Mouse (Mus musculus) hindbrain, embryonic 13.5 days (tissue): ENCODE results near the gene Prmt3. TPM values are rescaled to one million over a fixed set of nuclear protein-coding genes. Genes with fewer than 3 reads are reported as not detected.

Experiments
- ATAC-seq: fragments of 200-750 bp; cut with Nextera tagmentation; 2 replicates; pipeline ENCODE4 v1.8.0; 2017; ENCODE audit warnings: moderate TSS enrichment; ENCODE audit not compliant: low FRiP score
- H3K27ac ChIP-seq: fragments of 300-500 bp; sonication (generic); 2 replicates; pipeline ENCODE4 v1.5.1; 2015; ENCODE audit warnings: inconsistent platforms, mild to moderate bottlenecking, moderate library complexity
- H3K27me3 ChIP-seq: fragments of 300-500 bp; sonication (generic); 2 replicates; pipeline ENCODE4 v1.6.1; 2015; ENCODE audit warnings: mild to moderate bottlenecking, inconsistent platforms
- H3K36me3 ChIP-seq: fragments of 300-500 bp; sonication (generic); 2 replicates; pipeline ENCODE4 v1.6.1; 2015; ENCODE audit warnings: mild to moderate bottlenecking, inconsistent platforms
- H3K4me1 ChIP-seq: fragments of 300-500 bp; sonication (generic); replicated peaks from 2 replicates; pipeline ENCODE4 v1.6.1; 2015; ENCODE audit warnings: inconsistent platforms
- H3K4me2 ChIP-seq: fragments of 300-500 bp; sonication (generic); 2 replicates; pipeline ENCODE4 v1.6.1; 2015; ENCODE audit warnings: inconsistent platforms, mild to moderate bottlenecking, moderate library complexity
- H3K4me3 ChIP-seq: fragments of 300-500 bp; sonication (generic); 2 replicates; pipeline ENCODE4 v1.5.1; 2015; ENCODE audit warnings: mild to moderate bottlenecking, inconsistent platforms
- H3K9ac ChIP-seq: fragments of 300-500 bp; sonication (generic); 2 replicates; pipeline ENCODE4 v1.6.1; 2015; ENCODE audit warnings: mild to moderate bottlenecking, inconsistent platforms
- H3K9me3 ChIP-seq: fragments of 300-500 bp; sonication (generic); 2 replicates; pipeline ENCODE4 v1.6.1; 2016; ENCODE audit warnings: inconsistent platforms
- WGBS: fragments of 180-500 bp; shearing (Covaris S2); methylation state at CpG from one replicate; pipeline ENCODE4 v1.1.7; 2015; 5-methylcytosine and 5-hydroxymethylcytosine counted together
- polyA plus RNA-seq: library from polyadenylated mRNA; unstranded; fragments of >200 nt; fragmentation: Nextera tagmentation; extraction: Ambion mirVana; gene quantifications from 2 replicates; pipeline ENCODE4 v1.2.1, GENCODE M21; 2015

The Prmt3 gene
- polyA plus RNA-seq, 1 experiment from 2014 or later, result 50.8 TPM

GRCm38 (mm10) chr7:49766166-49766565 is 12.0 kb upstream of the Prmt3 start:
- peaks cover 64% of the 10 kb centered on the region for H3K27me3 ChIP-seq
- no peak overlapping the region for H3K27ac ChIP-seq
- no peak overlapping the region for H3K4me2 ChIP-seq
- 92% methylated on average over 7 of the region's 7 CpGs for WGBS
- H3K4me1 ChIP-seq, result no peaks in the 10 kb centered on the region
- H3K9ac ChIP-seq, result no peak overlapping the region
- no peak for ATAC-seq
- H3K4me3 ChIP-seq, result no peak overlapping the region
- no peaks in the 10 kb centered on the region for H3K9me3 ChIP-seq
- H3K36me3 ChIP-seq, result no peaks in the 10 kb centered on the region

DNA sequence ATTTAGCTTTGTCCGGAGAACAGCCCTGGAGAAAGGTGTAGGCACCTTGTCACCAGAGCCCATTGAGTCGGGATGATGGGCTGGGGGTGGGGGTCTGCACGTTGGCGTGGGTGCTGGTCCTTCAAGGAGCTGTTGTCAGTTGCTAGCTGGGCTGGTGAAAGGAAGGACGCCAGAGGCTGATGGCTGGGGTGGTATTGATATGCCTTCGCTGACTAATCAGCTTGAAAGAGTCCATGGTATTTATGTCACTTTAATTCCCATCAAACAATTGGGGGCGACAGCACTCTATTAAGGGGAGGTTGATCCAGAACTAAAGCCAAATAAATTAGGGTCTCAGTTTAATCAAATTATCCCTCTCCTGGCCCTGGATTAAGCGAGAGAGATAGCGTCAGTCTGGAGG is 9.6 kb upstream of the Prmt3 start:
- no peak overlapping the region for H3K27ac ChIP-seq
- no peak overlapping the region for H3K9ac ChIP-seq
- H3K9me3 ChIP-seq, result no peaks in the 10 kb centered on the region
- 35% methylated on average over 9 of the region's 9 CpGs for WGBS
- peaks cover 57% of the 10 kb centered on the region for H3K27me3 ChIP-seq
- H3K4me2 ChIP-seq, result no peak overlapping the region
- H3K4me3 ChIP-seq, result no peak overlapping the region
- H3K4me1 ChIP-seq, result no peaks in the 10 kb centered on the region
- ATAC-seq, result no peak
- H3K36me3 ChIP-seq, result no peaks in the 10 kb centered on the region

- H3K36me3 ChIP-seq, result no peaks in the 10 kb centered on the region
- H3K27me3 ChIP-seq, result peaks cover 27% of the 10 kb centered on the region
- H3K4me2 ChIP-seq, result no peak overlapping the region
- H3K27ac ChIP-seq, result no peak overlapping the region
- H3K4me3 ChIP-seq, result no peak overlapping the region
- ATAC-seq, result no peak
- WGBS, result 86% methylated on average over 2 of the region's 2 CpGs
- peaks cover 8% of the 10 kb centered on the region for H3K4me1 ChIP-seq
- H3K9ac ChIP-seq, result no peak overlapping the region
- H3K9me3 ChIP-seq, result no peaks in the 10 kb centered on the region
These were observed 3.8 kb upstream of the Prmt3 start for GRCm38 (mm10) chr7:49774396-49774795.

GRCm38 (mm10) chr7:49777585-49777984 is 561 bp upstream of the Prmt3 start:
- H3K27me3 ChIP-seq, result peaks cover 19% of the 10 kb centered on the region
- H3K36me3 ChIP-seq, result peaks cover 15% of the 10 kb centered on the region
- no peak overlapping the region for H3K9ac ChIP-seq
- H3K9me3 ChIP-seq, result no peaks in the 10 kb centered on the region
- peaks cover 20% of the 10 kb centered on the region for H3K4me1 ChIP-seq
- peak; percentile 34 for ATAC-seq
- no peak overlapping the region for H3K27ac ChIP-seq
- H3K4me2 ChIP-seq, result no peak overlapping the region
- H3K4me3 ChIP-seq, result 0 out of 2 replicates have a peak overlapping the region, but pooled peaks have one; percentile 66
- 50% methylated on average over 3 of the region's 3 CpGs for WGBS

DNA sequence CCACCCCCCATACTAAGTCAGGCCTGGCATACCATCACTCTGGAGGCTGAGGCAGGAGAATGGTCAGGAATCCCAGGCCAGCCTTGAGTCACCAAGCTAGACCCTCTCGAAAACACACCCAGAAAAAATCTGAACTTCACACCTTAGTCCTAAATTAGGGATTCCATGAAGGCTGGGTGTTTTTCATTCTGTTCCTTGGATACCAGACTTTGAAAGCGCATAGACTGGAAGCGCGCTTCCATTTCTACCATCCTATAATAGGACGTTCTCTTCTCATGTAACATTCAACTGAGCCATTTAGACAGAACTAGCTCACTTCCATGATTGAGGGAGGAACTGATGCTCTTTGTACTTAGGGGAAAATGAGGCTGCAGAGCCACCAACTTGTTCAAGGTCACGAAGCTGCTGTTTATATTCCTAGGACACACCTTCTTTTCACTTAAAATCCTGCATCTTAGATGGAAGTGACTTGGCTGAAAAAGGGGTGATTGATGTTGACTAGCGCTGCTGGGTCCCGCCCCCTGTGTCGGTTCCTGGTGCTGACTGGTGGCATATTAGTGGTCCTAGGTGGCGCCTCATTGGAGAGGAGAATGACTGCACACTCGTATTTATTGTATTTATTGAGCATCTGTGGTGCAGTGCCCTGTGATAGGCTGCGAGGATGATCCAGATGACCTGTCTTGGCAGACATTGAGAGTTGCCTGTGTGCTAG is 914 bp downstream of the Prmt3 start:
- H3K9ac ChIP-seq, result peak overlapping the region; percentile 81; the same call in 1 of the 2 replicates
- H3K36me3 ChIP-seq, result peaks cover 18% of the 10 kb centered on the region
- peak overlapping the region; percentile 66 for H3K4me3 ChIP-seq
- no peaks in the 10 kb centered on the region for H3K9me3 ChIP-seq
- 66% methylated on average over 12 of the region's 12 CpGs for WGBS
- peak overlapping the region; percentile 65 for H3K4me2 ChIP-seq
- peak overlapping the region; percentile 88 for H3K27ac ChIP-seq
- H3K27me3 ChIP-seq, result peaks cover 12% of the 10 kb centered on the region
- peaks cover 20% of the 10 kb centered on the region for H3K4me1 ChIP-seq
- peak; percentile 13; the same call in 1 of the 2 replicates for ATAC-seq

DNA sequence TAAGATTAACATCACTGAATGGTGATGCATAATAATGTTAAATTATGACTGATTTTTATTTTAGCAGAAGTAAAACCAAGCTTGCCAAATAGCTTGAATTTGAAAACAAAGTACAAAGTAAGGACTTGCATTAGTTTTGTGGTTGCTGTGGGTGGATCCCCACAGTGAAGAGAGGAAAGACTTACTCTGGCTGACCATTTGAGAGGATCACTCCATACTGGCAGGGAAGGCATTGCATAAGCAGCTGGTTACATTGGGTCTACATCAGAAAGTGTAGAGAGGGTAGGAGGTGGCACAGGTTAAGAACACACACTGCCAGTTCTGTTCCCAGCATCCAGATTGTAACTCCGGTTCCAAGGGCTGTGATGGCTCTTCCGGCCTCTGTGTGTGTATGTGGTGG is 4.9 kb downstream of the Prmt3 start:
- no peak overlapping the region for H3K4me3 ChIP-seq
- no peak for ATAC-seq
- H3K4me2 ChIP-seq, result no peak overlapping the region
- no peak overlapping the region for H3K9ac ChIP-seq
- peaks cover 28% of the 10 kb centered on the region for H3K4me1 ChIP-seq
- 95% methylated on average over 2 of the region's 2 CpGs for WGBS
- H3K27ac ChIP-seq, result no peak overlapping the region
- H3K36me3 ChIP-seq, result peaks cover 38% of the 10 kb centered on the region
- H3K27me3 ChIP-seq, result no peaks in the 10 kb centered on the region
- H3K9me3 ChIP-seq, result no peaks in the 10 kb centered on the region

GRCm38 (mm10) chr7:49785141-49785540 is 7.0 kb downstream of the Prmt3 start:
- ATAC-seq, result no peak
- Histone ChIP-seq H3K27me3 (no peaks in the 10 kb centered on the region), H3K4me1 (peaks cover 13% of the 10 kb centered on the region; the same call in 1 of the 2 replicates), H3K27ac (no peak overlapping the region), H3K9ac (no peak overlapping the region), H3K36me3 (peaks cover 51% of the 10 kb centered on the region), H3K4me3 (no peak overlapping the region), H3K4me2 (no peak overlapping the region), H3K9me3 (no peaks in the 10 kb centered on the region)
- WGBS, result 96% methylated on average over 7 of the region's 7 CpGs

- Histone ChIP-seq H3K4me3 (no peak overlapping the region), H3K27ac (peak overlapping the region; percentile 24; the same call in 1 of the 2 replicates), H3K36me3 (peaks cover 53% of the 10 kb centered on the region), H3K9ac (no peak overlapping the region), H3K9me3 (no peaks in the 10 kb centered on the region), H3K4me1 (peaks cover 8% of the 10 kb centered on the region; the same call in 1 of the 2 replicates), H3K4me2 (no peak overlapping the region), H3K27me3 (no peaks in the 10 kb centered on the region)
- ATAC-seq, result peak; percentile 59
- 56% methylated on average over 12 of the region's 12 CpGs for WGBS
These were observed 8.7 kb downstream of the Prmt3 start for GRCm38 (mm10) chr7:49786618-49787382.

DNA sequence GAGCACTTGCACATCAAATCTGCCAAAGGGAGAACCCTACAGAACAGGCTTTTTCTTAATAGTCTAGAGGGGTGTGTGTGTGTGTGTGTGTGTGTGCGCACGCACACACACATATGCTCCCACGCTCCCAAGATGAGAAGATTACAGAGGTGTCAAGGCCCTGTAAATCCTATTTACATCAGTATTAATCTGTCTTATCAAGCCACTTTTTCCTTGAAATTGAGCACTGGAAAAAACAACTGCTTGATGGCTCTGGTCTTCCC is 9.2 kb downstream of the Prmt3 start:
- Histone ChIP-seq H3K4me3 (no peak overlapping the region), H3K4me1 (peaks cover 8% of the 10 kb centered on the region; the same call in 1 of the 2 replicates), H3K9ac (no peak overlapping the region), H3K4me2 (no peak overlapping the region), H3K27ac (peak overlapping the region; percentile 24; the same call in 1 of the 2 replicates), H3K27me3 (no peaks in the 10 kb centered on the region), H3K9me3 (no peaks in the 10 kb centered on the region), H3K36me3 (peaks cover 48% of the 10 kb centered on the region)
- no peak for ATAC-seq
- 93% methylated on average over 3 of the region's 3 CpGs for WGBS

DNA sequence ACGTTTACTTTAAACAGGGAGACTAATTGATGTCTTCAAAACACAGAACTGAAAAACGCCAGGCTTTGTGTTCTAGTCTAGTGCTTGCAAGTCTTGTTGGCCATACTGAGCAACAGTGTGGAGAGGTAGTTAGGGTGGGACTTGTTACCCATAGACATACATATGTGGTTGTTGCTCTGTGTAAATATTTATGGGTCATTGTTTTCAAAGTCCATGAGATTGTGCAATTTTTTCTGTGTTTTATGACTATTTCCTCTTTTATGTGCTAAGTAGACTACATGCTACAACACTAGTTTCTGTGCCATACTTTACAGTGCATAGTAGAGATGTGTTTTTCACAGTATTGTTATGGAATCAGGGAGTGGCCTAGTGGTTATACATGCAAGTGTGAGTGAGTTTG is 16.2 kb downstream of the Prmt3 start:
- H3K9me3 ChIP-seq, result no peaks in the 10 kb centered on the region
- H3K4me2 ChIP-seq, result no peak overlapping the region
- ATAC-seq, result no peak
- no peaks in the 10 kb centered on the region; the same call in 1 of the 2 replicates for H3K4me1 ChIP-seq
- H3K4me3 ChIP-seq, result no peak overlapping the region
- H3K27ac ChIP-seq, result no peak overlapping the region
- no peaks in the 10 kb centered on the region for H3K27me3 ChIP-seq
- WGBS, result 91% methylated on average over 2 of the region's 2 CpGs
- H3K36me3 ChIP-seq, result peaks cover 38% of the 10 kb centered on the region
- no peak overlapping the region for H3K9ac ChIP-seq

- H3K27ac ChIP-seq, result no peak overlapping the region
- H3K27me3 ChIP-seq, result no peaks in the 10 kb centered on the region
- 76% methylated on average over 1 of the region's 1 CpGs for WGBS
- no peaks in the 10 kb centered on the region for H3K9me3 ChIP-seq
- no peak for ATAC-seq
- no peak overlapping the region for H3K9ac ChIP-seq
- peaks cover 36% of the 10 kb centered on the region for H3K36me3 ChIP-seq
- H3K4me1 ChIP-seq, result no peaks in the 10 kb centered on the region
- H3K4me3 ChIP-seq, result no peak overlapping the region
- no peak overlapping the region for H3K4me2 ChIP-seq
These were observed 19.0 kb downstream of the Prmt3 start for GRCm38 (mm10) chr7:49797171-49797570.

DNA sequence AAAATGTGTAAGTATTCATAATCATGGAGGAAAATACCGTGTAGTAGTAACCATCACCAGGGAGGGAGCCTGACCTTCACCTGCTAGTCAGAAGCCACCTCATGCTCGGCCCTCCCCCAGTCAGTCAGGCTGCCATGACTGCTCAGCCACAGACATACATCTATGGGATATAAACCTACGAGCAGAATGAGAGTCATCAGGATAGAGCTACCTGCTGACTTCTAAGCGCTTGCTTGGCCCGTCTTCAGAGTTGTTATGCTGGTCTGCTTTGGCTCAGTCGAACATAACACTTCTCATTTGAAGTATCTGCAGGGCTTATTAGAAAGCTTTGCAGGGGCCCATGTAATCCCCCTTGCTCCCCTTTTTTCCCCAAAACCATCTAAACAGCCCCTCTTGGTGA is 25.4 kb downstream of the Prmt3 start:
- no peaks in the 10 kb centered on the region for H3K27me3 ChIP-seq

More for the DNA sequence above, 25.4 kb downstream of the Prmt3 start:
- H3K4me3 ChIP-seq, result no peak overlapping the region
- peaks cover 11% of the 10 kb centered on the region for H3K4me1 ChIP-seq
- no peak overlapping the region for H3K27ac ChIP-seq
- no peak for ATAC-seq
- no peaks in the 10 kb centered on the region for H3K9me3 ChIP-seq
- H3K4me2 ChIP-seq, result no peak overlapping the region
- no peak overlapping the region for H3K9ac ChIP-seq
- H3K36me3 ChIP-seq, result peaks cover 26% of the 10 kb centered on the region
- 87% methylated on average over 6 of the region's 6 CpGs for WGBS
